Mouse (Mus musculus): ENCODE results near the gene Tctn1. TPM values are rescaled to one million over a fixed set of nuclear protein-coding genes. Genes with fewer than 3 reads are reported as not detected.

Gene Tctn1
- total and polyA plus RNA-seq, 2 experiments from 2014 or later, result 2.3 to 21.6 TPM

GRCm38 (mm10) chr5:122246547-122247167 lies 17.6 kb downstream of the Tctn1 start:
- H3K4me3 ChIP-seq (ENCODE audit: low read depth, low read length), result no peak overlapping the region
- peaks cover 33% of the 10 kb centered on the region; the same call in 1 of the 2 replicates for H3K36me3 ChIP-seq (replicated peaks; ENCODE audit: control insufficient read depth, insufficient read depth, low read length)
- no peak for TF ChIP-seq EP300 (IDR thresholded peaks at IDR 0.05; ENCODE audit: low read depth)
- TF ChIP-seq CTCF (IDR thresholded peaks at IDR 0.05; ENCODE audit: low read depth), result no peak
- 88% methylated on average over 10 of the region's 10 CpGs for WGBS
- no peak for DNase-seq (ENCODE audit: low spot score)
- H3K9ac ChIP-seq (replicated peaks; ENCODE audit: low read depth, low read length), result no peak overlapping the region
- no peaks in the 10 kb centered on the region for H3K27me3 ChIP-seq (ENCODE audit: control insufficient read depth, insufficient read depth, low read length)
- H3K9me3 ChIP-seq (replicated peaks; ENCODE audit: control insufficient read depth, low read length), result no peaks in the 10 kb centered on the region
- H3K4me1 ChIP-seq (ENCODE audit: control insufficient read depth, insufficient read depth), result no peaks in the 10 kb centered on the region
- H3K4me2 ChIP-seq (ENCODE audit: low read depth, low read length), result no peak overlapping the region
- no peak for ATAC-seq (ENCODE audit: insufficient read depth, low read depth)
- no peak overlapping the region for H3K27ac ChIP-seq (ENCODE audit: low read depth)

GRCm38 (mm10) chr5:122245186-122245585 lies 19.1 kb downstream of the Tctn1 start:
- Histone ChIP-seq H3K4me1 (ENCODE audit: control insufficient read depth, insufficient read depth) (no peaks in the 10 kb centered on the region), H3K36me3 (replicated peaks; ENCODE audit: control insufficient read depth, insufficient read depth, low read length) (peaks cover 29% of the 10 kb centered on the region; the same call in 1 of the 2 replicates), H3K27ac (ENCODE audit: low read depth) (no peak overlapping the region), H3K9ac (replicated peaks; ENCODE audit: low read depth, low read length) (no peak overlapping the region), H3K9me3 (replicated peaks; ENCODE audit: control insufficient read depth, low read length) (no peaks in the 10 kb centered on the region), H3K4me3 (ENCODE audit: low read depth, low read length) (no peak overlapping the region), H3K27me3 (ENCODE audit: control insufficient read depth, insufficient read depth, low read length) (no peaks in the 10 kb centered on the region), H3K4me2 (ENCODE audit: low read depth, low read length) (no peak overlapping the region)
- TF ChIP-seq CTCF (IDR thresholded peaks at IDR 0.05; ENCODE audit: low read depth) (no peak), EP300 (IDR thresholded peaks at IDR 0.05; ENCODE audit: low read depth) (no peak)
- DNase-seq (ENCODE audit: low spot score) (no peak), ATAC-seq (ENCODE audit: insufficient read depth, low read depth) (no peak)
- WGBS, result 55% methylated on average over 3 of the region's 3 CpGs

GRCm38 (mm10) chr5:122243781-122244523 lies 20.3 kb downstream of the Tctn1 start:
- Histone ChIP-seq H3K27me3 (ENCODE audit: control insufficient read depth, insufficient read depth, low read length) (no peaks in the 10 kb centered on the region), H3K36me3 (replicated peaks; ENCODE audit: control insufficient read depth, insufficient read depth, low read length) (peaks cover 29% of the 10 kb centered on the region; the same call in 1 of the 2 replicates), H3K9ac (replicated peaks; ENCODE audit: low read depth, low read length) (no peak overlapping the region), H3K4me3 (ENCODE audit: low read depth, low read length) (no peak overlapping the region), H3K4me2 (ENCODE audit: low read depth, low read length) (no peak overlapping the region), H3K27ac (ENCODE audit: low read depth) (no peak overlapping the region), H3K9me3 (replicated peaks; ENCODE audit: control insufficient read depth, low read length) (no peaks in the 10 kb centered on the region), H3K4me1 (ENCODE audit: control insufficient read depth, insufficient read depth) (no peaks in the 10 kb centered on the region)
- 92% methylated on average over 17 of the region's 17 CpGs for WGBS
- DNase-seq (ENCODE audit: low spot score) (no peak), ATAC-seq (ENCODE audit: insufficient read depth, low read depth) (no peak)
- TF ChIP-seq EP300 (IDR thresholded peaks at IDR 0.05; ENCODE audit: low read depth), result no peak
- TF ChIP-seq CTCF (IDR thresholded peaks at IDR 0.05; ENCODE audit: low read depth), result no peak

- WGBS, result 81% methylated on average over 6 of the region's 6 CpGs
- H3K27ac ChIP-seq (ENCODE audit: low read depth), result no peak overlapping the region
- H3K4me2 ChIP-seq (ENCODE audit: low read depth, low read length), result no peak overlapping the region
- no peaks in the 10 kb centered on the region for H3K9me3 ChIP-seq (replicated peaks; ENCODE audit: control insufficient read depth, low read length)
- DNase-seq (ENCODE audit: low spot score), result no peak
- TF ChIP-seq EP300 (IDR thresholded peaks at IDR 0.05; ENCODE audit: low read depth) (no peak), CTCF (IDR thresholded peaks at IDR 0.05; ENCODE audit: low read depth) (no peak)
- ATAC-seq (ENCODE audit: insufficient read depth, low read depth), result no peak
- H3K36me3 ChIP-seq (replicated peaks; ENCODE audit: control insufficient read depth, insufficient read depth, low read length), result peaks cover 23% of the 10 kb centered on the region; the same call in 1 of the 2 replicates
- no peaks in the 10 kb centered on the region for H3K27me3 ChIP-seq (ENCODE audit: control insufficient read depth, insufficient read depth, low read length)
- H3K4me3 ChIP-seq (ENCODE audit: low read depth, low read length), result no peak overlapping the region
- H3K9ac ChIP-seq (replicated peaks; ENCODE audit: low read depth, low read length), result no peak overlapping the region
- H3K4me1 ChIP-seq (ENCODE audit: control insufficient read depth, insufficient read depth), result no peaks in the 10 kb centered on the region
These were observed 21.6 kb downstream of the Tctn1 start for GRCm38 (mm10) chr5:122242521-122243123.

GRCm38 (mm10) chr5:122240989-122241388 lies 23.3 kb downstream of the Tctn1 start:
- ATAC-seq (ENCODE audit: insufficient read depth, low read depth) (no peak), DNase-seq (ENCODE audit: low spot score) (no peak)
- Histone ChIP-seq H3K27me3 (ENCODE audit: control insufficient read depth, insufficient read depth, low read length) (0 out of 2 replicates have a peak, but pooled peaks cover 3% of the 10 kb centered on the region), H3K9ac (replicated peaks; ENCODE audit: low read depth, low read length) (no peak overlapping the region), H3K4me3 (ENCODE audit: low read depth, low read length) (no peak overlapping the region), H3K4me2 (ENCODE audit: low read depth, low read length) (no peak overlapping the region), H3K4me1 (ENCODE audit: control insufficient read depth, insufficient read depth) (no peaks in the 10 kb centered on the region), H3K27ac (ENCODE audit: low read depth) (no peak overlapping the region), H3K9me3 (replicated peaks; ENCODE audit: control insufficient read depth, low read length) (no peaks in the 10 kb centered on the region), H3K36me3 (replicated peaks; ENCODE audit: control insufficient read depth, insufficient read depth, low read length) (peaks cover 12% of the 10 kb centered on the region; the same call in 1 of the 2 replicates)
- no peak for TF ChIP-seq EP300 (IDR thresholded peaks at IDR 0.05; ENCODE audit: low read depth)
- no peak for TF ChIP-seq CTCF (IDR thresholded peaks at IDR 0.05; ENCODE audit: low read depth)
- 67% methylated on average over 1 of the region's 1 CpGs for WGBS
